Mouse (Mus musculus) neural tube, embryonic 15.5 days (tissue): ENCODE data around the gene Susd2. TPM values are rescaled to one million over a fixed set of nuclear protein-coding genes. Genes with fewer than 3 reads are reported as not detected.

Source experiments
- ATAC-seq: fragments of 200-750 bp; cut with Nextera tagmentation; 2 replicates; pipeline ENCODE4 v1.8.0; 2017; ENCODE audit warnings: mild to moderate bottlenecking, moderate TSS enrichment, moderate library complexity; ENCODE audit not compliant: low FRiP score
- H3K27ac ChIP-seq: fragments of 300-500 bp; sonication (generic); replicated peaks from 2 replicates; pipeline ENCODE4 v1.5.1; 2015; ENCODE audit warnings: mild to moderate bottlenecking, inconsistent platforms
- H3K27me3 ChIP-seq: fragments of 300-500 bp; sonication (generic); replicated peaks from 2 replicates; pipeline ENCODE4 v1.6.1; 2015; ENCODE audit warnings: inconsistent platforms
- H3K36me3 ChIP-seq: fragments of 300-500 bp; sonication (generic); 2 replicates; pipeline ENCODE4 v1.6.1; 2015; ENCODE audit warnings: inconsistent platforms
- H3K4me1 ChIP-seq: fragments of 300-500 bp; sonication (generic); 2 replicates; pipeline ENCODE4 v1.6.1; 2015; ENCODE audit warnings: inconsistent platforms
- H3K4me2 ChIP-seq: fragments of 300-500 bp; sonication (generic); 2 replicates; pipeline ENCODE4 v1.6.1; 2015; ENCODE audit warnings: inconsistent platforms, mild to moderate bottlenecking, moderate library complexity
- H3K4me3 ChIP-seq: fragments of 300-500 bp; sonication (generic); replicated peaks from 2 replicates; pipeline ENCODE4 v1.5.1; 2015; ENCODE audit warnings: mild to moderate bottlenecking, inconsistent platforms
- H3K9ac ChIP-seq: fragments of 300-500 bp; sonication (generic); replicated peaks from 2 replicates; pipeline ENCODE4 v1.6.1; 2015; ENCODE audit warnings: mild to moderate bottlenecking, inconsistent platforms
- H3K9me3 ChIP-seq: fragments of 300-500 bp; sonication (generic); replicated peaks from 2 replicates; pipeline ENCODE4 v1.6.1; 2016; ENCODE audit warnings: inconsistent platforms
- WGBS: fragments of 180-500 bp; shearing (Covaris S2); methylation state at CpG from one replicate; pipeline ENCODE4 v1.1.7; 2015; ENCODE audit warnings: mixed read lengths; 5-methylcytosine and 5-hydroxymethylcytosine counted together
- polyA plus RNA-seq: library from polyadenylated mRNA; unstranded; fragments of >200 nt; fragmentation: Nextera tagmentation; extraction: Ambion mirVana; gene quantifications from 2 replicates; pipeline ENCODE4 v1.2.1, GENCODE M21; 2015

Susd2 gene
- polyA plus RNA-seq, 1 experiment from 2014 or later: 16.9 TPM

- H3K27me3 ChIP-seq: no peaks in the 10 kb centered on the region
- no peak overlapping the region for H3K4me2 ChIP-seq
- peaks cover 2% of the 10 kb centered on the region; the same call in 1 of the 2 replicates for H3K4me1 ChIP-seq
- no peak overlapping the region for H3K27ac ChIP-seq
- no peak overlapping the region for H3K9ac ChIP-seq
- no peaks in the 10 kb centered on the region for H3K36me3 ChIP-seq
- H3K4me3 ChIP-seq: no peak overlapping the region
- WGBS: 89% methylated on average over 11 of the region's 11 CpGs
- no peaks in the 10 kb centered on the region for H3K9me3 ChIP-seq
- ATAC-seq: no peak
Observed at GRCm38 (mm10) chr10:75637711-75638110, 6.1 kb downstream of the Susd2 start.

- no peaks in the 10 kb centered on the region for H3K9me3 ChIP-seq
- 92% methylated on average over 12 of the region's 12 CpGs for WGBS
- no peak overlapping the region for H3K4me3 ChIP-seq
- no peak for ATAC-seq
- H3K9ac ChIP-seq: no peak overlapping the region
- H3K27me3 ChIP-seq: no peaks in the 10 kb centered on the region
- H3K27ac ChIP-seq: no peak overlapping the region
- H3K4me2 ChIP-seq: no peak overlapping the region
- H3K4me1 ChIP-seq: no peaks in the 10 kb centered on the region; the same call in 1 of the 2 replicates
- no peaks in the 10 kb centered on the region for H3K36me3 ChIP-seq
Observed at GRCm38 (mm10) chr10:75636084-75636786, 7.6 kb downstream of the Susd2 start.

- no peak for ATAC-seq
- Histone ChIP-seq H3K4me3 (no peak overlapping the region), H3K27ac (no peak overlapping the region), H3K9ac (no peak overlapping the region), H3K9me3 (no peaks in the 10 kb centered on the region), H3K36me3 (no peaks in the 10 kb centered on the region), H3K4me1 (no peaks in the 10 kb centered on the region; the same call in 1 of the 2 replicates), H3K4me2 (no peak overlapping the region), H3K27me3 (no peaks in the 10 kb centered on the region)
- 4% methylated on average over 9 of the region's 9 CpGs for WGBS
Observed at GRCm38 (mm10) chr10:75635693-75636055, 8.1 kb downstream of the Susd2 start.

GRCm38 (mm10) chr10:75635019-75635692, 8.7 kb downstream of the Susd2 start:
- Histone ChIP-seq H3K27me3 (no peaks in the 10 kb centered on the region), H3K4me2 (no peak overlapping the region), H3K27ac (no peak overlapping the region), H3K9ac (no peak overlapping the region), H3K9me3 (no peaks in the 10 kb centered on the region), H3K4me1 (no peaks in the 10 kb centered on the region; the same call in 1 of the 2 replicates), H3K4me3 (no peak overlapping the region), H3K36me3 (no peaks in the 10 kb centered on the region)
- ATAC-seq: no peak
- WGBS: 73% methylated on average over 14 of the region's 14 CpGs

GRCm38 (mm10) chr10:75634610-75635009, 9.2 kb downstream of the Susd2 start:
- no peaks in the 10 kb centered on the region for H3K27me3 ChIP-seq
- H3K9ac ChIP-seq: no peak overlapping the region
- H3K27ac ChIP-seq: no peak overlapping the region
- no peaks in the 10 kb centered on the region for H3K9me3 ChIP-seq
- no peak overlapping the region for H3K4me2 ChIP-seq
- 97% methylated on average over 8 of the region's 8 CpGs for WGBS
- ATAC-seq: no peak
- H3K36me3 ChIP-seq: no peaks in the 10 kb centered on the region
- no peak overlapping the region for H3K4me3 ChIP-seq
- H3K4me1 ChIP-seq: no peaks in the 10 kb centered on the region; the same call in 1 of the 2 replicates

GRCm38 (mm10) chr10:75633576-75634139, 10.2 kb downstream of the Susd2 start:
- WGBS: 72% methylated on average over 14 of the region's 14 CpGs
- Histone ChIP-seq H3K9me3 (no peaks in the 10 kb centered on the region), H3K4me2 (no peak overlapping the region), H3K9ac (no peak overlapping the region), H3K4me3 (no peak overlapping the region), H3K27me3 (no peaks in the 10 kb centered on the region), H3K4me1 (no peaks in the 10 kb centered on the region; the same call in 1 of the 2 replicates), H3K36me3 (no peaks in the 10 kb centered on the region), H3K27ac (no peak overlapping the region)
- ATAC-seq: no peak

GRCm38 (mm10) chr10:75633048-75633447, 10.8 kb downstream of the Susd2 start:
- H3K4me1 ChIP-seq: no peaks in the 10 kb centered on the region; the same call in 1 of the 2 replicates
- no peaks in the 10 kb centered on the region for H3K36me3 ChIP-seq
- whole genome bisulfite sequencing: 77% methylated on average over 5 of the region's 5 CpGs
- H3K27ac ChIP-seq: no peak overlapping the region
- no peak overlapping the region for H3K4me3 ChIP-seq
- H3K9ac ChIP-seq: no peak overlapping the region
- H3K9me3 ChIP-seq: no peaks in the 10 kb centered on the region
- no peak overlapping the region for H3K4me2 ChIP-seq
- peak; percentile 37; the same call in 1 of the 2 replicates for ATAC-seq
- no peaks in the 10 kb centered on the region for H3K27me3 ChIP-seq

- no peak overlapping the region for H3K9ac ChIP-seq
- WGBS: 61% methylated on average over 5 of the region's 5 CpGs
Observed at GRCm38 (mm10) chr10:75632633-75633032, 11.2 kb downstream of the Susd2 start.

GRCm38 (mm10) chr10:75627490-75627889, 16.3 kb downstream of the Susd2 start:
- no peaks in the 10 kb centered on the region for H3K36me3 ChIP-seq
- no peak overlapping the region for H3K9ac ChIP-seq
- no peak overlapping the region for H3K27ac ChIP-seq
- ATAC-seq: no peak
- H3K4me3 ChIP-seq: no peak overlapping the region
- no peaks in the 10 kb centered on the region for H3K9me3 ChIP-seq
- no peak overlapping the region for H3K4me2 ChIP-seq
- no peaks in the 10 kb centered on the region for H3K27me3 ChIP-seq
- 78% methylated on average over 3 of the region's 3 CpGs for WGBS
- no peaks in the 10 kb centered on the region; the same call in 1 of the 2 replicates for H3K4me1 ChIP-seq

More at GRCm38 (mm10) chr10:75632633-75633032, 11.2 kb downstream of the Susd2 start:
- ATAC-seq: 0 out of 2 replicates have a peak, but pooled peaks have one; percentile 32
- no peaks in the 10 kb centered on the region for H3K36me3 ChIP-seq
- no peaks in the 10 kb centered on the region; the same call in 1 of the 2 replicates for H3K4me1 ChIP-seq
- no peak overlapping the region for H3K4me3 ChIP-seq
- H3K27ac ChIP-seq: no peak overlapping the region
- no peaks in the 10 kb centered on the region for H3K27me3 ChIP-seq
- H3K4me2 ChIP-seq: no peak overlapping the region
- no peaks in the 10 kb centered on the region for H3K9me3 ChIP-seq

GRCm38 (mm10) chr10:75626991-75627390, 16.8 kb downstream of the Susd2 start:
- WGBS: 81% methylated on average over 3 of the region's 3 CpGs
- no peak overlapping the region for H3K4me2 ChIP-seq
- no peak overlapping the region for H3K4me3 ChIP-seq
- no peaks in the 10 kb centered on the region for H3K4me1 ChIP-seq
- no peaks in the 10 kb centered on the region for H3K36me3 ChIP-seq
- no peaks in the 10 kb centered on the region for H3K27me3 ChIP-seq
- H3K9me3 ChIP-seq: no peaks in the 10 kb centered on the region
- H3K9ac ChIP-seq: no peak overlapping the region
- ATAC-seq: no peak
- H3K27ac ChIP-seq: no peak overlapping the region

- ATAC-seq: no peak
- H3K9ac ChIP-seq: no peak overlapping the region
- H3K4me3 ChIP-seq: no peak overlapping the region
- no peaks in the 10 kb centered on the region for H3K4me1 ChIP-seq
- no peak overlapping the region for H3K27ac ChIP-seq
- no peaks in the 10 kb centered on the region for H3K36me3 ChIP-seq
- H3K9me3 ChIP-seq: no peaks in the 10 kb centered on the region
- no peak overlapping the region for H3K4me2 ChIP-seq
- 68% methylated on average over 6 of the region's 6 CpGs for WGBS
- H3K27me3 ChIP-seq: no peaks in the 10 kb centered on the region
Observed at GRCm38 (mm10) chr10:75625920-75626319, 17.9 kb downstream of the Susd2 start.

- Histone ChIP-seq H3K27me3 (no peaks in the 10 kb centered on the region), H3K36me3 (no peaks in the 10 kb centered on the region), H3K27ac (no peak overlapping the region), H3K9ac (no peak overlapping the region), H3K9me3 (no peaks in the 10 kb centered on the region), H3K4me1 (no peaks in the 10 kb centered on the region), H3K4me2 (no peak overlapping the region), H3K4me3 (no peak overlapping the region)
- 63% methylated on average over 3 of the region's 3 CpGs for WGBS
- no peak for ATAC-seq
Observed at GRCm38 (mm10) chr10:75620818-75621217, 23.0 kb downstream of the Susd2 start.
